Mouse (Mus musculus) lung, adult 2 months (tissue): ENCODE measurements around the gene Nsd1.

Source experiments
- CTCF ChIP-seq: fragments of 200-500 bp; IDR thresholded peaks from 2 replicates; pipeline ENCODE4 v1.5.1; 2011; ENCODE audit warnings: mild to moderate bottlenecking, low read length, control low read depth; ENCODE audit not compliant: insufficient read depth
- POLR2A ChIP-seq: fragments of 200-500 bp; IDR thresholded peaks from 2 replicates; pipeline ENCODE4 v1.6.1; 2011; ENCODE audit warnings: low read depth, mild to moderate bottlenecking, control low read depth, low read length, borderline replicate concordance; ENCODE audit errors: extremely low read depth

DNA sequence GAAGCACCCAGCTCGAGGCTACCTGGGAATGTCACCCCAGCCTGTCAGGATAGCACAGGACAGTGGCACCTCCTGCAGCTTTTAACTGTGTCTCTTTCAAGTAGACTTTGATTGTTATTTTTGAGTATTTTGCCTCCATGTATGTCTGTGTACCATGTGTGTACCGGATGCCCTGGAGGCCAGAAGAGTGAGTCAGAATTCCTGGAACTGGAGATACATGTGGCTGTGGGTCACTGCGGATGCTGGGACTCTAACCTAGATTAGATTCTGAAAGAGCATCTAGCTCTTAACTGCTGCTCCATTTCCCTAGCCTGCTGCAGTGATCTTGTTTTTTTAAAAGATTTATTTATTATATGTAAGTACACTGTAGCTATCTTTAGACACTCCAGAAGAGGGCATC is 122.7 kb downstream of the Nsd1 start:
- no peak for TF ChIP-seq POLR2A
- TF ChIP-seq CTCF = no peak
